Mouse (Mus musculus) myocyte (in vitro differentiated cells): ENCODE data around the gene Arid1b.

Source experiments
- E2F4 ChIP-seq: IDR thresholded peaks from one replicate; pipeline ENCODE4 v1.6.1; 2011; ENCODE audit warnings: mild to moderate bottlenecking, control low read depth, moderate library complexity; ENCODE audit not compliant: insufficient read depth
- MAX ChIP-seq: IDR thresholded peaks from one replicate; pipeline ENCODE4 v1.6.1; 2011; ENCODE audit warnings: low read depth, mild to moderate bottlenecking, control low read depth
- MYOD1 ChIP-seq, 3 experiments: IDR thresholded peaks; one replicate each; pipeline ENCODE4 v1.6.1; 2011; ENCODE audit warnings: control low read depth in 2 of 3, low read depth in 2 of 3, mild to moderate bottlenecking in 2 of 3, moderate library complexity in 1 of 3; ENCODE audit not compliant: insufficient read length in 2 of 3, control insufficient read depth in 1 of 3
- MYOG ChIP-seq, 3 experiments: IDR thresholded peaks; one replicate each; pipeline ENCODE4 v1.6.1; 2011; ENCODE audit warnings: control low read depth in 2 of 3, low read depth in 2 of 3, mild to moderate bottlenecking in 2 of 3; ENCODE audit not compliant: insufficient read length in 2 of 3, control insufficient read depth in 1 of 3, insufficient read depth in 1 of 3
- POLR2A ChIP-seq: IDR thresholded peaks from one replicate; pipeline ENCODE4 v1.6.1; 2011; ENCODE audit warnings: low read depth, mild to moderate bottlenecking, control low read depth, moderate library complexity; ENCODE audit not compliant: insufficient read length
- POLR2AphosphoS2 ChIP-seq: IDR thresholded peaks from one replicate; pipeline ENCODE4 v1.6.1; 2011; ENCODE audit warnings: low read depth, control low read depth; ENCODE audit not compliant: insufficient read length
- REST ChIP-seq: IDR thresholded peaks from one replicate; pipeline ENCODE4 v1.6.1; 2011; ENCODE audit warnings: mild to moderate bottlenecking, control low read depth, moderate library complexity; ENCODE audit not compliant: insufficient read depth, insufficient read length
- TCF3 ChIP-seq: IDR thresholded peaks from one replicate; pipeline ENCODE4 v1.6.1; 2011; ENCODE audit warnings: low read depth, control low read depth; ENCODE audit not compliant: insufficient read length
- USF1 ChIP-seq: IDR thresholded peaks from one replicate; pipeline ENCODE4 v1.6.1; 2011; ENCODE audit warnings: low read depth, mild to moderate bottlenecking, control low read depth, moderate library complexity

- no peak for TF ChIP-seq E2F4
- no peak for TF ChIP-seq MAX
- peak; percentile 91 for TF ChIP-seq POLR2A
- TF ChIP-seq POLR2AphosphoS2: peak; percentile 86
- no peak for TF ChIP-seq TCF3
- TF ChIP-seq USF1: no peak
- TF ChIP-seq MYOG (IDR thresholded peaks at IDR 0.05; ENCODE audit: control insufficient read depth in 1 of 3, insufficient read depth in 1 of 3, insufficient read length in 2 of 3, low read depth in 2 of 3): no peak
- TF ChIP-seq REST: no peak
- TF ChIP-seq MYOD1 (IDR thresholded peaks at IDR 0.05; ENCODE audit: control insufficient read depth in 1 of 3, insufficient read length in 2 of 3, low read depth in 2 of 3): no peak
Measured at GRCm38 (mm10) chr17:4995561-4996051, 1.5 kb downstream of the Arid1b start.
